Mouse (Mus musculus) limb, embryonic 12.5 days (tissue): ENCODE measurements around the gene Pld2. TPM values are rescaled to one million over a fixed set of nuclear protein-coding genes. Genes with fewer than 3 reads are reported as not detected.
A peak's percentile ranks its signal among the peaks of the same experiment; 100 is the strongest.
"Not testable (repeated sequence)": the region's sequence is repeated elsewhere in the genome, so short reads cannot be mapped to it uniquely, and the experiment has no call there.

Experiments used
- ATAC-seq: fragments of 200-750 bp; cut with Nextera tagmentation; 2 replicates; pipeline ENCODE4 v1.8.0; 2017; ENCODE audit warnings: low read depth, moderate TSS enrichment; ENCODE audit not compliant: insufficient number of reproducible peaks, insufficient read depth, low FRiP score, low TSS enrichment
- H3K27ac ChIP-seq: fragments of 300-500 bp; sonication (generic); 2 replicates; pipeline ENCODE4 v1.5.1; 2016; ENCODE audit warnings: mild to moderate bottlenecking, moderate library complexity
- H3K27me3 ChIP-seq: fragments of 300-500 bp; sonication (generic); 2 replicates; pipeline ENCODE4 v1.6.1; 2016; ENCODE audit warnings: mild to moderate bottlenecking, moderate library complexity
- H3K36me3 ChIP-seq: fragments of 300-500 bp; sonication (generic); 2 replicates; pipeline ENCODE4 v1.6.1; 2016; ENCODE audit warnings: mild to moderate bottlenecking, moderate library complexity
- H3K4me1 ChIP-seq: fragments of 300-500 bp; sonication (generic); replicated peaks from 2 replicates; pipeline ENCODE4 v1.6.1; 2016
- H3K4me2 ChIP-seq: fragments of 300-500 bp; sonication (generic); 2 replicates; pipeline ENCODE4 v1.6.1; 2016; ENCODE audit warnings: mild to moderate bottlenecking, moderate library complexity
- H3K4me3 ChIP-seq: fragments of 300-500 bp; sonication (generic); replicated peaks from 2 replicates; pipeline ENCODE4 v1.5.1; 2016; ENCODE audit warnings: mild to moderate bottlenecking
- H3K9ac ChIP-seq: fragments of 300-500 bp; sonication (generic); replicated peaks from 2 replicates; pipeline ENCODE4 v1.6.1; 2016; ENCODE audit warnings: mild to moderate bottlenecking, moderate library complexity
- H3K9me3 ChIP-seq: fragments of 300-500 bp; sonication (generic); 2 replicates; pipeline ENCODE4 v1.6.1; 2016; ENCODE audit warnings: mild to moderate bottlenecking, moderate library complexity
- WGBS: fragments of 180-500 bp; shearing (Covaris S2); methylation state at CpG from one replicate; pipeline ENCODE4 v1.1.7; 2016; 5-methylcytosine and 5-hydroxymethylcytosine counted together
- polyA plus RNA-seq: library from polyadenylated mRNA; unstranded; fragments of >200 nt; fragmentation: Nextera tagmentation; extraction: Ambion mirVana; gene quantifications from 2 replicates; pipeline ENCODE4 v1.2.1, GENCODE M21; 2016

Pld2 gene
- polyA plus RNA-seq, 1 experiment from 2014 or later: 4.5 TPM

- WGBS: 0% methylated on average over 2 of the region's 2 CpGs
- Histone ChIP-seq H3K27ac (peak overlapping the region; percentile 93), H3K27me3 (no peaks in the 10 kb centered on the region), H3K36me3 (no peaks in the 10 kb centered on the region), H3K9ac (peak overlapping the region; percentile 84; the same call in 1 of the 2 replicates), H3K9me3 (no peaks in the 10 kb centered on the region), H3K4me3 (peak overlapping the region; percentile 83), H3K4me1 (peaks cover 39% of the 10 kb centered on the region), H3K4me2 (peak overlapping the region; percentile 85)
- no peak for ATAC-seq
Measured at GRCm38 (mm10) chr11:70561937-70562286, 22.0 kb downstream of the Pld2 start.

GRCm38 (mm10) chr11:70562287-70562994 is 22.6 kb downstream of the Pld2 start, which contains the start of gene Mink1:
TSS of gene Mink1 (plus strand) at chr11:70562881.
- Histone ChIP-seq H3K9me3 (no peaks in the 10 kb centered on the region), H3K4me1 (peaks cover 43% of the 10 kb centered on the region), H3K36me3 (no peaks in the 10 kb centered on the region), H3K27ac (peak within 1 kb of the TSS; percentile 93), H3K27me3 (no peaks in the 10 kb centered on the region), H3K4me3 (peak within 1 kb of the TSS; percentile 83), H3K9ac (peak within 1 kb of the TSS; percentile 84), H3K4me2 (peak within 1 kb of the TSS; percentile 85)
- peak; percentile 86 for ATAC-seq
- under 1% methylated on average over 53 of the region's 57 CpGs for WGBS

- 1% methylated on average over 27 of the region's 31 CpGs for WGBS
- Histone ChIP-seq H3K36me3 (peaks cover 4% of the 10 kb centered on the region; the same call in 1 of the 2 replicates), H3K27me3 (no peaks in the 10 kb centered on the region), H3K9me3 (no peaks in the 10 kb centered on the region), H3K4me2 (peak overlapping the region; percentile 85), H3K4me1 (peaks cover 43% of the 10 kb centered on the region), H3K9ac (peak overlapping the region; percentile 84), H3K27ac (peak overlapping the region; percentile 93), H3K4me3 (peak overlapping the region; percentile 83)
- peak; percentile 52 for ATAC-seq
Measured at GRCm38 (mm10) chr11:70562995-70563469, 23.2 kb downstream of the Pld2 start.

- Histone ChIP-seq H3K4me2 (peak overlapping the region; percentile 85), H3K36me3 (peaks cover 9% of the 10 kb centered on the region; the same call in 1 of the 2 replicates), H3K9ac (peak overlapping the region; percentile 84), H3K4me3 (peak overlapping the region; percentile 83), H3K27ac (peak overlapping the region; percentile 93), H3K4me1 (peaks cover 43% of the 10 kb centered on the region), H3K27me3 (no peaks in the 10 kb centered on the region), H3K9me3 (no peaks in the 10 kb centered on the region)
- peak; percentile 7; the same call in 1 of the 2 replicates for ATAC-seq
- under 1% methylated on average over 25 of the region's 25 CpGs for WGBS
Measured at GRCm38 (mm10) chr11:70563470-70564275, 23.8 kb downstream of the Pld2 start.

GRCm38 (mm10) chr11:70564276-70564873 is 24.5 kb downstream of the Pld2 start:
- Histone ChIP-seq H3K9ac (peak overlapping the region; percentile 32; the same call in 1 of the 2 replicates), H3K36me3 (peaks cover 9% of the 10 kb centered on the region; the same call in 1 of the 2 replicates), H3K9me3 (no peaks in the 10 kb centered on the region), H3K27ac (peak overlapping the region; percentile 93; the same call in 1 of the 2 replicates), H3K4me2 (peak overlapping the region; percentile 85), H3K4me3 (peak overlapping the region; percentile 83), H3K27me3 (no peaks in the 10 kb centered on the region), H3K4me1 (peaks cover 43% of the 10 kb centered on the region)
- no peak for ATAC-seq
- WGBS: 27% methylated on average over 4 of the region's 4 CpGs

GRCm38 (mm10) chr11:70566586-70566985 is 26.7 kb downstream of the Pld2 start:
- Histone ChIP-seq H3K9ac (no peak overlapping the region), H3K4me1 (peaks cover 47% of the 10 kb centered on the region), H3K4me3 (no peak overlapping the region), H3K4me2 (peak overlapping the region; percentile 0; the same call in 1 of the 2 replicates), H3K27ac (no peak overlapping the region), H3K27me3 (no peaks in the 10 kb centered on the region), H3K36me3 (peaks cover 9% of the 10 kb centered on the region; the same call in 1 of the 2 replicates), H3K9me3 (no peaks in the 10 kb centered on the region)
- ATAC-seq: no peak
- WGBS: 41% methylated on average over 7 of the region's 7 CpGs

- H3K4me3 ChIP-seq, H3K27me3 ChIP-seq, H3K27ac ChIP-seq, H3K9me3 ChIP-seq, H3K4me2 ChIP-seq, ATAC-seq, H3K9ac ChIP-seq: not testable (repeated sequence)
- Histone ChIP-seq H3K36me3 (peaks cover 18% of the 10 kb centered on the region; the same call in 1 of the 2 replicates), H3K4me1 (peaks cover 44% of the 10 kb centered on the region)
- WGBS: 88% methylated on average over 1 of the region's 1 CpGs
Measured at GRCm38 (mm10) chr11:70570614-70571013, 30.8 kb downstream of the Pld2 start.

GRCm38 (mm10) chr11:70571641-70572040 is 31.8 kb downstream of the Pld2 start:
- H3K4me3 ChIP-seq: no peak overlapping the region
- WGBS: 100% methylated on average over 1 of the region's 1 CpGs
- H3K27me3 ChIP-seq: no peaks in the 10 kb centered on the region
- peaks cover 34% of the 10 kb centered on the region for H3K4me1 ChIP-seq
- peaks cover 18% of the 10 kb centered on the region; the same call in 1 of the 2 replicates for H3K36me3 ChIP-seq
- no peak overlapping the region for H3K9ac ChIP-seq
- ATAC-seq: no peak
- H3K4me2 ChIP-seq: no peak overlapping the region
- 0 out of 2 replicates have a peak overlapping the region, but pooled peaks have one; percentile 8 for H3K27ac ChIP-seq
- no peaks in the 10 kb centered on the region for H3K9me3 ChIP-seq

- WGBS: 65% methylated on average over 5 of the region's 5 CpGs
- Histone ChIP-seq H3K27me3 (no peaks in the 10 kb centered on the region), H3K4me2 (no peak overlapping the region), H3K27ac (0 out of 2 replicates have a peak overlapping the region, but pooled peaks have one; percentile 8), H3K4me1 (peaks cover 34% of the 10 kb centered on the region), H3K9me3 (no peaks in the 10 kb centered on the region), H3K9ac (no peak overlapping the region), H3K36me3 (peaks cover 18% of the 10 kb centered on the region; the same call in 1 of the 2 replicates), H3K4me3 (no peak overlapping the region)
- ATAC-seq: no peak
Measured at GRCm38 (mm10) chr11:70572348-70572902, 32.6 kb downstream of the Pld2 start.

GRCm38 (mm10) chr11:70573872-70574271 is 34.0 kb downstream of the Pld2 start:
- ATAC-seq: no peak
- no peaks in the 10 kb centered on the region for H3K27me3 ChIP-seq

More at GRCm38 (mm10) chr11:70573872-70574271, 34.0 kb downstream of the Pld2 start:
- Histone ChIP-seq H3K27ac (peak overlapping the region; percentile 29; the same call in 1 of the 2 replicates), H3K9me3 (no peaks in the 10 kb centered on the region), H3K4me2 (no peak overlapping the region), H3K36me3 (peaks cover 9% of the 10 kb centered on the region; the same call in 1 of the 2 replicates), H3K4me1 (peaks cover 49% of the 10 kb centered on the region), H3K4me3 (no peak overlapping the region), H3K9ac (no peak overlapping the region)
- WGBS: 82% methylated on average over 6 of the region's 6 CpGs
